Mouse (Mus musculus) megakaryocyte-erythroid progenitor cell, adult 5-6 weeks (primary cell): ENCODE results near the gene Cfap45. TPM values are rescaled to one million over a fixed set of nuclear protein-coding genes. Genes with fewer than 3 reads are reported as not detected.

Experiments
- ATAC-seq: replicated peaks from 2 replicates; pipeline ENCODE4 v1.8.0; 2016; ENCODE audit warnings: mild to moderate bottlenecking, inconsistent platforms; ENCODE audit not compliant: severe bottlenecking, poor library complexity, low FRiP score, low TSS enrichment
- total RNA-seq, 2 experiments: library from RNA; stranded (forward) in 1 of 2; stranded (reverse) in 1 of 2; fragments of 200-1000, 215-1000 nt in 1 of 2; fragments of >200 nt in 1 of 2; fragmentation: Nextera tagmentation in 1 of 2; gene quantifications; 2 replicates each; pipeline ENCODE4 v1.2.3; 2014 to 2017

The Cfap45 gene
- total RNA-seq, 2 experiments from 2014 or later: 0.75 TPM; not detected in 1

DNA sequence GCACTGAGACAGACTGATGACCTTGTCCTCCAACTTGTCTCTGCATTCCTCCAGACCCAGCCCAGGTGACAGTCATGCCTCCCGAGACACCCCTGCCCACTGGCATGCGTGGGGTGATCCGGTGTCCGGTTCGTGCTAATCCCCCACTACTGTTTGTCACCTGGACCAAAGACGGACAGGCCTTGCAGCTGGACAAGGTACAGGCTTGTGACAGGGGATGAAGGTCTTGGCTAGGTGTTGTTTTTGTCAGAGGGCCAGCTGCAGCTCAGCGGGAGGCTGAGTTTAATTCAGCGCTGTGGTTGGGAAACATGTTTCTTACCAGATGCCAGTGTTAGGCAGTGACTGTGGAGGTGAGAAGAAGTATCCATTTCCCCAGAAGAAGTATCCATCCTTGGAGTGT lies 28.6 kb upstream of the Cfap45 start:
- no peak for ATAC-seq

GRCm38 (mm10) chr1:172493516-172493915 lies 27.1 kb upstream of the Cfap45 start:
- no peak for ATAC-seq

- no peak for ATAC-seq
Observed at GRCm38 (mm10) chr1:172496030-172496429, 24.6 kb upstream of the Cfap45 start.

DNA sequence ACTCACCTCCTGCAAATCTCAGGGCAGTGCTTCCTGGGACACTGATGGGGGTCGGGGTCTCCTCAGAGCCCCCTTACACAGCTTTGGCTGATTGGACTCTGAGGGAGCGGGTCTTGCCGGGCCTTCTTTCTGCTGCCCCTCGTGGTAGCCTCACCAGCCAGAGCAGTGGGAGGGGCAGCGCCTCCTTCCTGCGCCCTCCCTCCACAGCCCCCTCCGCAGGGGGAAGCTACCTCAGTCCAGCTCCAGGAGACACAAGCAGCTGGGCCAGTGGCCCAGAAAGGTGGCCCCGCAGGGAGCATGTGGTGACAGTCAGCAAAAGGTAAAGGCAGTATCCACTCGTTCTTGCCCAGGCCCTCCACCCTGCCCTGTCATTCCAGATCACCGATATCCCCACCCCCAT lies 23.2 kb upstream of the Cfap45 start:
- ATAC-seq: no peak

- peak; percentile 48 for ATAC-seq
Observed at GRCm38 (mm10) chr1:172499765-172500441, 20.7 kb upstream of the Cfap45 start, which contains the start of gene Tagln2. Tagln2 (plus strand) TSS chr1:172500047.

DNA sequence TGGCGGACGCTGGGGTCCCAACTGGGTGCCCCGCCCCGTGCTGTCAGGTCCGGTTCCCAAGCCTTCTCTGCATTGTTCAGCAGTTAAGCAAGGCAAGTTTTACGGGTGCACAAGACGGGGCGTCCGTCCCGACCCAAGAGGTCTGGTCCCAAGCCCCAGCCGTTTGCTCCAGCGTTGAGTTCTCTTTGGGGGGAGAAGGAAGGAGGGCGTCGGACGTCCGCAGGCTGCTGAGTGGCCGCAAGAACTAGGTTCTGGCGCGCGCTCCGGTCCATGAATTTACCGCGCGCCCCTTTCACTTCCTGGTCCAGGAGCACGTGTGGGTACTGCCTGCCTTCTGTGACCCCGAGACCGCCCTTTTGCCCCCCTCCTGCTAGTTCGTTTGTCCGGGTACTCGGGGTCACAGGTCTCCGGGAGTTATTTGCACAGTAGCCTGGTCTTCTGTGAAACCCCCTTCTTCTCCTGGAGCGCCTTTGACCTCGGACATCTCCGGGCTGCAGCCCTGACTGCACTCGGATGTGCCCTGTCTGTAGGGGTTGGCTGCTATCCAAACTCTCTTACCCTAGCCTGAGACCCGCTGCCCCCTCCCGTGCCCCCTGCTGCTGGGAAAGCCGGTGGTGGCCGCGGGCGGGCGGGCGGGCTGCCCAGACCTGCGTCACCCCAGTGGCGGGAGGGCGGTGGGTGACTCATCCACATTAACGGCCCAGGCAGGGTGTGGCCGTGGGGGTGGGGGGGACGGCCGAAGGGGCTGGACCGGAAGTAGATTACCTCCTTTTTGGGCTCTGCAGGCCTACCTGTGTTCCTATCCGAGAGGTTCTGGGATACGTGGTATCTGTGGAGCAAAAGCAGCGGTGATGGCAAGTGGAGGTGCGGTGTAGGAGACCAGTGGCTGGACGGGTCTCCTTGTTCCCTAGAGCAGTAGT lies 19.9 kb upstream of the Cfap45 start:
- ATAC-seq: peak; percentile 9

GRCm38 (mm10) chr1:172501371-172502144 lies 19.0 kb upstream of the Cfap45 start:
- ATAC-seq: peak; percentile 6

- ATAC-seq: no peak
Observed at GRCm38 (mm10) chr1:172502145-172503110, 18.2 kb upstream of the Cfap45 start.

DNA sequence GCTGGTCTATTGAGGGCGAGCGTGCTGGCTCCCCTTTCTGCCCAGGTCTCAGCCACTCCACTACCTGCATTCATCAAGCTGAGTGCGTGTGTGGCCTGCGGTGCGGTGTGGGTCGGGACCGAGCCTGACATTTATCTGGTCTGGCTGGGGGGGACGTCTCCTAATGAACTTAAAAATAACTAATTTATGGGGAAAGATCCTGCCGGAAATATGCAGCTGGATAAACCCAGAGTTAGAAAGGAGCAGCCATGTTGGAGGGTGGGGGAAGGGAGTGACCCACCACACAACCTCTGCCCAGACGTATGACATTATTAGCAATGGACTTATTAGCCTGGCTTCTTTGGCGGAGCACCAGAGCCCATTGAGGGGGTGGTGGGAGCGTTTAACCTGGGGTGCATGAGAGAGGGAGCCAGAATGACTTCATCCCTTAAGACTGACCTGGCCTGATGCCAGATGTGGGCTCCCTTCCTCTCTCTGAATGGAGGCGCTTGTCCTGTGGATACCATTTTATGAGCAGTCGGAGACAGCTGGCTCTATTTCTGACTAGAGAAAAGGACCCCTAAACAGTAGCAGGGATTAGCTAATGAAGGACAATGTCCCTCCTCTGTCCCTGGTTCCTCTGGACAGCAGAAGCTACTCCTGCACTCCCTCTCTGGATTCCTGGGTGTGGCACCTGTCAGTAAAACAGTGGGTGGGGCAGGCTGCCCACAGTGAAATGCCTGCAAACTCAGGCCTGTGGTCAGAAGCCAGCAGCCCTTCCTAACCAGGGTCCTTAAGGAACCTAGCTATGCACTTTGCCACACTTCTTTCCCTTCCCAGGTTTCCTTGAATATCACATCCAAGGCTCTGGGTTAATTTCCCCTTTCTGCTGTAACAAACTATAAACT lies 17.2 kb upstream of the Cfap45 start:
- ATAC-seq: no peak

GRCm38 (mm10) chr1:172504756-172505155 lies 15.8 kb upstream of the Cfap45 start:
- ATAC-seq: no peak

- ATAC-seq: no peak
Observed at GRCm38 (mm10) chr1:172507001-172507400, 13.6 kb upstream of the Cfap45 start.

- no peak for ATAC-seq
Observed at GRCm38 (mm10) chr1:172507701-172508100, 12.9 kb upstream of the Cfap45 start.

- peak; percentile 70 for ATAC-seq
Observed at GRCm38 (mm10) chr1:172508172-172508571, 12.4 kb upstream of the Cfap45 start.

GRCm38 (mm10) chr1:172509235-172509634 lies 11.4 kb upstream of the Cfap45 start:
- ATAC-seq: no peak

GRCm38 (mm10) chr1:172509983-172510382 lies 10.6 kb upstream of the Cfap45 start:
- ATAC-seq: no peak

GRCm38 (mm10) chr1:172510421-172510972 lies 10.1 kb upstream of the Cfap45 start:
- ATAC-seq: no peak

DNA sequence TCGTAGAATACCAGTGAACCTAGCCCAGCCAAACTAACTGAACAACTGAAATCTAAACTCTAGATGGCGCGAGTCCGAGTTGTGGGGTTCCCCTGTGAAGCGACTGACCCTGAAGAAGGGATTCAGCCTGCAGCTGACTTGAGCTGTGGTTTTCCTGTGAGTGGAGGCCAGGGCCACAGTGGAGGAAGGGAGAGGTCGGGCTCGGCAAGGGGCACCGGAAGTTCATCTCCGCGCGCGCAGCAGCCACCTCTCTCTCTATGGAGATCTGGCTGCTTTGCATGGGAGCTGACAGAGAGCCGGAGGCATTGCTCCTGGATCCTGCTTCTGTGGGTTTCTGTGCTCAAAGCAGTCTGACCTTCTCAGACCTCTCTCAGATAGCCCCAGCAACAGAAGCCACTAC lies 7.6 kb upstream of the Cfap45 start:
- peak; percentile 18 for ATAC-seq
